Mouse (Mus musculus): ENCODE data around the gene Dnttip1.

- TF ChIP-seq POLR2A (IDR thresholded peaks at IDR 0.05; ENCODE audit: control insufficient read depth, low read depth, low read length): no peak
- TF ChIP-seq CTCF (IDR thresholded peaks at IDR 0.05; ENCODE audit: control insufficient read depth, insufficient read depth, insufficient replicate concordance, low read depth, low read length): no peak
These were observed 14.5 kb downstream of the Dnttip1 start for GRCm38 (mm10) chr2:164760059-164760833.
